12 mouse cellular contexts compared by ENCODE assay signal in genomic region chr8:115008624-115009620, GRCm38 (mm10).
DNase-seq lines count a peak whose midpoint lies in the region; ATAC-seq and TF ChIP-seq lines count a peak whose summit lies in the region.
"Had no signal": no experiment of that assay in that cellular context is flagged by ENCODE, and none has a peak within 500 bp of the region (broad histone marks: within the 10 kb centered on the region; RNA-seq: fewer than 3 reads in every experiment).

No protein-coding gene starts in this region.

- no peak for ATAC-seq in intestine, embryonic 14.5 days (replicated peaks; ENCODE audit: low FRiP score, low TSS enrichment, low read depth)
- no peak for ATAC-seq in intestine, postnatal 0 days
- ATAC-seq in midbrain, embryonic 16.5 days, result no peak

- no peak overlapping the region for H3K9ac ChIP-seq in intestine, embryonic 14.5 days (ENCODE audit: low read length)
- no peak overlapping the region for H3K9ac ChIP-seq in intestine, postnatal 0 days (ENCODE audit: low read depth, low read length)
- H3K9ac ChIP-seq in midbrain, embryonic 16.5 days (ENCODE audit: low read depth, low read length), result no peak overlapping the region

- no peaks in the 10 kb centered on the region for H3K36me3 ChIP-seq in intestine, embryonic 14.5 days (ENCODE audit: control insufficient read depth, insufficient read depth, low read length)
- H3K36me3 ChIP-seq in intestine, postnatal 0 days (ENCODE audit: control insufficient read depth, insufficient read depth), result no peaks in the 10 kb centered on the region
- H3K36me3 ChIP-seq in midbrain, embryonic 16.5 days (ENCODE audit: control insufficient read depth, insufficient read depth, low read length), result no peaks in the 10 kb centered on the region

- WGBS in intestine, embryonic 14.5 days, result 89% methylated on average over 9 of the region's 9 CpGs
- WGBS in intestine, postnatal 0 days, result 82% methylated on average over 9 of the region's 9 CpGs
- WGBS in midbrain, embryonic 16.5 days, result 82% methylated on average over 9 of the region's 9 CpGs

- peaks cover 18% of the 10 kb centered on the region for H3K4me1 ChIP-seq in intestine, embryonic 14.5 days (replicated peaks; ENCODE audit: control insufficient read depth, insufficient read depth, low read length)
- no peaks in the 10 kb centered on the region for H3K4me1 ChIP-seq in intestine, postnatal 0 days (replicated peaks; ENCODE audit: control insufficient read depth, insufficient read depth, low read length)
- H3K4me1 ChIP-seq in midbrain, embryonic 16.5 days (ENCODE audit: control insufficient read depth, insufficient read depth, low read length), result 0 out of 2 replicates have a peak, but pooled peaks cover 4% of the 10 kb centered on the region

- H3K4me3 ChIP-seq in intestine, embryonic 14.5 days (ENCODE audit: low read depth, low read length), result no peak overlapping the region
- no peak overlapping the region for H3K4me3 ChIP-seq in intestine, postnatal 0 days (ENCODE audit: low read depth, low read length)
- H3K4me3 ChIP-seq in midbrain, embryonic 16.5 days (ENCODE audit: low read depth, low read length), result no peak overlapping the region

- H3K4me2 ChIP-seq in intestine, embryonic 14.5 days (ENCODE audit: low read length), result no peak overlapping the region
- H3K4me2 ChIP-seq in intestine, postnatal 0 days (replicated peaks; ENCODE audit: low read depth), result no peak overlapping the region
- no peak overlapping the region for H3K4me2 ChIP-seq in midbrain, embryonic 16.5 days (ENCODE audit: low read length)

- no peaks in the 10 kb centered on the region for H3K9me3 ChIP-seq in intestine, embryonic 14.5 days (ENCODE audit: control insufficient read depth, low read length)
- no peaks in the 10 kb centered on the region for H3K9me3 ChIP-seq in intestine, postnatal 0 days (ENCODE audit: control insufficient read depth)
- H3K9me3 ChIP-seq in midbrain, embryonic 16.5 days (replicated peaks; ENCODE audit: control insufficient read depth, low read length, poor library complexity, severe bottlenecking), result no peaks in the 10 kb centered on the region

- no peaks in the 10 kb centered on the region for H3K27me3 ChIP-seq in intestine, embryonic 14.5 days (replicated peaks; ENCODE audit: control insufficient read depth, insufficient read depth, low read length)
- no peaks in the 10 kb centered on the region for H3K27me3 ChIP-seq in intestine, postnatal 0 days (replicated peaks; ENCODE audit: control insufficient read depth, insufficient read depth, low read length)
- no peaks in the 10 kb centered on the region; the same call in 1 of the 2 replicates for H3K27me3 ChIP-seq in midbrain, embryonic 16.5 days (ENCODE audit: control insufficient read depth, insufficient read depth, low read depth, low read length)

- TF ChIP-seq CTCF in intestine, postnatal 0 days (IDR thresholded peaks at IDR 0.05; ENCODE audit: low read depth), result no peak

- H3K27ac ChIP-seq in intestine, embryonic 14.5 days (ENCODE audit: low read depth), result peak overlapping the region; percentile 90
- H3K27ac ChIP-seq in intestine, postnatal 0 days (ENCODE audit: low read depth, low read length), result no peak overlapping the region
- no peak overlapping the region for H3K27ac ChIP-seq in midbrain, embryonic 16.5 days (ENCODE audit: low read length)
- H3K27ac ChIP-seq: macrophage had no signal

- no peak for DNase-seq in intestine, embryonic 14.5 days (ENCODE audit: low spot score)
- peak; percentile 45 for DNase-seq in adrenal gland, postnatal 10 days
- peak; percentile 13 to 24 for DNase-seq in cerebellum, adult 18-20 months
- peak; percentile 33 for DNase-seq in heart, postnatal 4 days
- no peak for DNase-seq in ovary, postnatal 36 days (ENCODE audit: low spot score)
- DNase-seq: gastrocnemius, postnatal 14 days; kidney, adult 2 months; layer of hippocampus, postnatal 36 days; thymus, postnatal 4 days had no signal

Comparison
In these comparisons a context has a peak if more than half of its experiments do, and no peak if none do; other contexts are left out.
1. DNase-seq: peak in adrenal gland, postnatal 10 days (single experiment), cerebellum, adult 18-20 months (2 of 2) and heart, postnatal 4 days (single experiment); none in intestine, embryonic 14.5 days (single experiment) and ovary, postnatal 36 days (single experiment).